Mouse (Mus musculus) heart, adult 11 months (tissue): ENCODE measurements around the gene Mtfr1l.
"Not testable (repeated sequence)": the region's sequence is repeated elsewhere in the genome, so short reads cannot be mapped to it uniquely, and the experiment has no call there.

Experiments
- DNase-seq: peaks from one replicate; pipeline ENCODE4 v3.0.0; 2022

Gene Mtfr1l

DNA sequence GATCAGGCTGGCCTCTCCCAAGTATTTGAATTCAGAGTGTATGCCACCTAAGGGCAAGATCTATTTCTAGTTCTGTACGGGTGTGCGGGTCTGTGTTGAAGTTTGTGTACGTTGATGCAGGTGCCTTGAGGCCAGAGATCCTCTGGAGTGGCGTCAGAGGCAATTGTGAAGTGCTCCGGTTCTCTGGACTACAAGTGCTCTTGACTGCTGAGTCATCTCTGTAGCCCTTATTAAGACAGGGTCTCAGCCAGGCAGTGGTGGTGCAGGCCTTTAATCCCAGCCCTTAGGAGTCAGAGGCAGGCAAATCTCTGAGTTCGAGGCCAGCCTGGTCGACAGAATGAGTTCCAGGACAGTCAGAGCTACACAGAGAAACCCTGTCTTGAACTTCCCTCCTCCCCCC lies 19.6 kb downstream of the Mtfr1l start:
- no peak for DNase-seq

DNA sequence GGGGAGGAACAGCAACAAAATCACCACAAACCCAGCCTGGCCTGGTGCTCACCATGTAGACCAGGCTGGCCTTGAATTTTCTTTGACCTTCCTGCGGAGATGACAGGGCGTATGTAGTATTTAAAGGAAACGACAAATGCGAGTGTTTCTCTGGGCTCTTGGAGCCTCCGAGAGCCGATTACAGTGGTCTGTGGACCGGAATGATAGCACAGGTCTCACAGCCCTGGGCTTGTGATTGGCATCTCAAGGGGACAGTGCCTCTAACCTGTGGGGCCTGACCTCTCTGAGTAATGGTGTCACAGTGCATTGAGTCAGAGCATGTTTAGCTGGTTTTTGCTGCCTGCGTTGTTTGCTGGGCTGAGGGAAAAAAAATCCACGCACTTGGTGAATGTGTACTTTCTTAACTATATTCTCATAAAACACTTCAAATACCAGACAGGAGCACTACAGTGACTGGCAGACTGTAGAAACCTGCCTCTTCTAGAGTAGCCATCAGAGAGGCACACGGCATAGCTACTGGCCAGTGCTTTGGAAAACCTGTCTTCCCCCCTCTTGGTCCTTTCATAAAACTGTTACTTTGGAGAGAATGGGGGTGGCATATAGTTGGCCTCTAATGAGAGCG lies 20.8 kb downstream of the Mtfr1l start:
- DNase-seq, result no peak

DNA sequence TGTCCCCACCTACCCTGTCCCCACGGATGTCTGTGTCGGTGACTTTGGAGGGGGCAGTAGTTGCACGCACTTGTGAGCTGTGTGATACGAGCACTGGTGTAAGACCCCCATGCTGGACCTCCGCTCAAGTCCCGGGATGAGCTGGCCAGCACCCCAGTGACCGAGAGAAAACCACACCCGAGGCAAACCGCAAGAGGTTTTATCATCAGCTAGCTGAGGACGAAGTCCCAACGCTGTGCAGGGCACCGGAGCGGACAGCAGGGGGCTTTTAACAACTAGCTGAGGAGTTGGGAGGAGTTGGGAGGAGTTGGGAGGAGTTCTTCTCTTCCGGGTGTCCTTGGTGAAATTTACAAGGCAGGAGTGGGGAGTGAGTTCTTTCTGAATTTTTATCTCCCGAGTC lies 22.4 kb downstream of the Mtfr1l start:
- DNase-seq, result peak; percentile 96

DNA sequence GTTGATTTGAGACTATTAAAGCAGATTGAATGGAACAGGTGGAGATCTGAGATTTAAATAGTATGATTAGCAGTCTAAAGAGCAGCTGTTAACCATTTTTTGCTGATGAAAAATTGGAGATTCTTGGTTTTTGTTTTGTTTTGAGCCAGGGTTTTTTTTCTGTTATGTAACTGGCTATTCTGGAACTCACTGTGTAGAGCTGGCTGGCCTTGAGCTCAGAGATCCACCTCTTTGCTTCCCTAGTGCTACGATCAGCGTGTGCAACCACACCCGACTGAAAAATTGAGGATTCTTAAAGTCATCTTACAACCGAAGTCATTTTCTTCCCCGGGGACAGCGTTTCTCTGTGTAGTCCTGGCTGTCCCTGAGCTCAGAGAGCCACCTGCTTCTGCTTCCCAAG lies 23.5 kb downstream of the Mtfr1l start:
- DNase-seq, result no peak

DNA sequence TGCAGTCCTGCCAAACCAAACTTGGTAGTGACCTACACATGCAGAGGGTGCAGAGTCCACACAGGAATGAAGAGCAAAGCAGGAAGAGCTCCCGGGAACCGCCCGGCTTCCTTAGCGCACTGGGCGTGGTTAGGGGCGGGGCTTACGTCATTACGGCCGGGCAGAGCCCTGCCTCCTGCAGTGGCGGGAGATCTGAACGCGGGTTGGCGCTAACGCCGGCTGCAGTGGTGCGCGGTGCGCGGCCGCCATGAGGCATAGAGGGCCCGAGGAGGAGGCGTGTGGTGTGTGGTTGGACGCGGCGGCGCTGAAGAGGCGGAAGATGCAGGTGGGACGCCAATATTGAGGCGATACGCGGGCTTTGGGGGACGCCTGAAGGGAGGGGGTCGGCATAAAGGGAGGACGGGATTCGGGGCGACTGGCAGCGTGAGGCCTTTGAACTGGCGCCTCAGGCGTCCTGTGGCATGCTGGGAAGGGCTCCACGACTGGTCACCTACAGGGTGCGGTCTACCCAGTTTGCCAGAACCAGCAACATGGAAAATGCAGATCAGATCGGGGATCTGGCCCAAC lies 24.3 kb downstream of the Mtfr1l start, which contains the start of gene Aunip:
Gene Aunip, plus strand, starts transcription at position 155 of the 567 bp plus-strand sequence.
- DNase-seq, result peak; percentile 98

DNA sequence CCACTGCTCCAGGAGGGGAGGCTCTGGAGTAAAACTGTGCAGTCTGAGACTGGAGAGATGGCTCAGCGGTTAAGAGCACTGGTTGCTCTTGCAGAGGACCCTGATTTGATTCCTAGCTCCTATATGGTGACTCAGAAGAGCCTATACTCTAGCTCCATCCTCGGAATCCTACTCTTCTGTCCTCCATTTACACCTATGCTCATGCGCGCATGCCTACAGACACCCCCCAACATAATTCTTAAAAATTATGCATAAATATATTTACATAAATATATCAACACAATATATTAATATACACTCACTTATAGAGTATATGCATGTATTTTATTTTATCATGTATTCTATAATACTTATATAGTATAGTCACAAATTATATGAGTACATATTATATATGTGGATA lies 24.8 kb downstream of the Mtfr1l start:
- DNase-seq, result no peak

DNA sequence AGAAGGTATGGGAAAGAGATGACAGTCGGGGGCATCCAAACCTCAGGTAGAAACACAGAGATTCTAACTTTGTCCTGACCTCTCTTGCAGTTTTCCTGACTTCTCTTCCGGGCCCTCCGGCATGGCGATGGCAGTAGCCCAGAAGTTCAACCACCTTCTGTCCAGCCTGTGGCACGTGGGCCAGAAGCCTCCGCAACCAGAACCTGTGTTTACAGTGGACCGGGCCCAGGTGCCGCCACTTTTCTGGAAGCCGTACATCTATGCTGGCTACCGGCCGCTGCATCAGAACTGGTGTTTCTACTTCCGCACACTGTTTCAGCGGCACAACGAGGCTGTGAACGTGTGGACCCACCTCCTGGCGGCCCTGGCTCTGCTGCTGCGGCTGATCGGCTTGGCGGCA lies 28.5 kb downstream of the Mtfr1l start:
- DNase-seq, result peak; percentile 88

DNA sequence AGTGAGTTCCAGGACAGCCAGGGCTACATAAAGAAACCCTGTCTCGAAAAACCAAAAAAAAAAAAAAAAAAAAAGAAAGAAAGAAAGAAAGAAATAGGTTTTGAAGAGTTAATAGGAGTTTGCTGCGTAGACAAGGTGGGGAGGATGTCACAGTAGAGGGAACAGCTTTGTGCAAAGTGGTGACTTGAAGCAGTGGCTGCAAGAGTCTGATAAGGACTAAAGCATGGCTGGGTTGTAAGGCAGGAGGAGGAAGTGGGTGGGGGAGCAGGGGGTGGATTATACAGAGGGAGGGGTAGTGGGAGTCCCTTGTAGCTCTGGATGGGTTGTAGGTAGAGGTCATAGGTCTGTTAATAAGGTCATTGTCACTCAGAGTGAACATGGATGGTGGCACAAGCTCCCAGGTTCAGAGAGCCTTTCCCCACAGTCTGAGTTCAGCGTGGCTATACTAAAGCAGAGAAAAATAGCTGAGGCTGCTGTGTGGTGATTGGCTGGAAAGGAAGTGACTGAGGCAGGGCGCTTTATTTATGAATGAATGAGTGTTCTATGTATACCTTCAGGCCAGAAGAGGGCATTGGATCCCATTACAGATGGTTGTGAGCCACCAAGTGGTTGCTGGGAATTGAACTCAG lies 29.1 kb downstream of the Mtfr1l start:
- DNase-seq, result peak; percentile 74

DNA sequence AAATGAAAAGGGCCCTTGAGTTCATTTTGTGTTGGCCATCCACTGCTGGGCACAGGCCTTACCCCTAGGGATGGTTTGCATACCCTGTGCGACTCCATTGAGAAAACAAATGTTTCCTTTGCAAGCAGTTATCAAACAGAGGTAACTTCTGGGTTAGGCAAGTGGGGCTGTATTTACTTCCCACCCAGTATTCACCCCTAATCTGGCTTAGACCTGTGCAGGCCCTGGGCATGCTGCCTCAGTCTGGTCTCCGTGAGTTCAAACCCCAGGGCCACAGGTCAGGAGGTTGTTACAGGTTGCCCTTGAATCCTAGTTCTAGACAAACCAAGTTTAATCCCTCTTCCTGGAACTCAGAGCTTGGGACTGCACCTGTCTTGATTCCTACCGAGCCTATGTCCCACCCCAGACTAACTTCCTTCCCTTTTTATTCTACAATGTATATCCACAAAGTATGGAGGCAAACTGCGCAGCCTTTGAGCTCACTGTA lies 29.8 kb downstream of the Mtfr1l start:
- no peak for DNase-seq

DNA sequence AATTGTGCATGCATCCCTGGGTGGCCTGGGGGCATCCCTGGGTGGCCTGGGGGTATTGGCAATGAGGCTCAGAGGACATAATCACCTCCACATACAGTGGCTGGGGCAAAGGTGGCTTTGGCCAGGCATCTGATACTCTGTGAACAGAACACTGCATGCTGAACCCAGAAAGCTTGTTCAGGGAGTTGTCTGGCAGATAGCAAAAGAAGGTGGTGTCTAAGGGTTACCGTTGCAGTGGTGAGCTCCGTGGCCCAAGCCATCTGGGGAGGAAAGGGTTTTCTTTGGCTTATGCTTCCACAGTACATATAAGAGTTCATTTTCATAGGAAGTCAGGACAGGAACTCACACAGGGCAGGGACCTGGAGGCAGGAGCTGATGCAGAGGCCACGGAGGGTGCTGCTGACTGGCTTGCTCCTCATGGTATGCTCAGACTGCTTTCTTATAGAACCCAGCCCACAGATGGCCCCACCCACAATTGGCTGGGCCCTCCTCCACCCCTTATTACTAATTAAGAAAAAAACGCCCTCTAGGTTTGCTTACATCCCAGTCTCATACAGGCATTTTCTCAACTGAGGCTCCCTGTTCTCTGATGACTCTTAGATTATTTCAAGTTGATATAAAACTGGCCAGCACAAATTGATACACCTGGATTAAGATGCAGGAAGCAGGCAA lies 31.4 kb downstream of the Mtfr1l start:
- DNase-seq, result no peak

DNA sequence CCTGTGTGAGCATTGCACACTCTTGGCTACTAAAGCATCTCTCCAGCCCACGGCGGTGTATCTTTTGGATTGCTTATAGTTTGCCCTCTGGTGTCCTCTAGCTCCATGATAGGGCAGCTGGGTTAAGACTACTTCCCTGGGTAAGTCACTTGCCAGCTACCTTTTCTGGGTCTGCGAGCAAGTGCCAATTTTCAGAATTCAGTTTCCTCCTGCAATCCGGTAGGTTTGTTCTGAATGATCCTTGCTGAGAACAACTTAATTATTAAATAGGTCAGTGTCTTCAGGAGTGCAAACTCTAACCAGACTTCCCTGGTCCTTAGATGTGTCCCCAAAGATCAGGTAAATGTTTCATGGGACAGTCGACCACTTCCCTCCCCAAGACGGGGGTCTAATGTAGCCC lies 34.1 kb downstream of the Mtfr1l start:
- DNase-seq, result no peak

DNA sequence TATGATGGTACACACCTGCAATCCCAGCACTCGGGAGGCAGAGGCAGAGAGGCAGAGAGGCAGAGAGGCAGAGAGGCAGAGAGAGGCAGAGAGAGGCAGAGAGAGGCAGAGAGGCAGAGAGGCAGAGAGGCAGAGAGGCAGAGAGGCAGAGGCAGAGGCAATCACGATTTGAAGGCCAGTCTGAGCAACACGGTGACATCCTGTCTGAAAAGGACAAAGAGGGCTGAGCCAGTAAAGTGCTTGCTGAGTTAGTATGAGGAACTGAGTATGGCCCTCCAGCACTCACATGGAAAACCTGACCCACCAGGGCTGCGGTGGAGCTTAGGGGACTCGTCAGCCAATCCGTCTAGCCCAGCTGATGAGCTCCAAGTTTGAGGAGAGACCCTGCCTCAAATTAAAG lies 36.2 kb downstream of the Mtfr1l start:
- not testable (repeated sequence) for DNase-seq

DNA sequence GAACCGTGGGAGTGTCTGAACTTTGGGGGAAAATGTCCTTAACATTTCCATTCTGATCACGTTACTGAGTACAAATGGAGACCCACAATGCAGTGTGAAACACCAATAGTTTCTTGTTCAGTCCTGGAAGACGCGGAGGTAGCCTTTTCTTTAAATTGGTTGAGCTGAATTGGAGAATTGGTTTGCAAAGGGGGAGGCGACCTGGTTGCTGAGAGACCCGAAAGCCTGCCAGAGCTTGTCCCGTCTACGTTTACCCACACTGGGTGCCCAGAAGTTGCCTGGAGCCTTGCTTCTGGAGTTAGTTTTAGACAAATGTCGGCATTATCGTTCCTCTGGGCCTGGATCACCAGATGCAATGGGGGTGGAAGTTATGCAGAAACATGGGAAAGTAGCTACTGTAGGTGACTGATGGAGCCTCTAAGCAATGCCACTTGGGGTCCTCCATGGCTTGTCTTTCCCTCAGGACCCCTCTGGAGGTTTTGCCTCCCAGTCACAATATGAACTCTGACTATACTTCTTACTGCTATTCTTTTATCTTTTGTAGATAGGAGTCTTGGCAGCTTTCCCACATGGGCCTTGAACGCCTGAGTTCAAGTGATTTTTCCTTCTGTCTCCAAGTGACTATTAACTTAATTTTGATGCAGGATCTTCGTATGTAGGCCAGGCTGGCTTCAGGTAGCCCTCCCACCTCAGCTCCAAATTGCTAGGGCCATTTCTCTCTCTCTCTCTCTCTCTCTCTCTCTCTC lies 37.0 kb downstream of the Mtfr1l start:
- no peak for DNase-seq

DNA sequence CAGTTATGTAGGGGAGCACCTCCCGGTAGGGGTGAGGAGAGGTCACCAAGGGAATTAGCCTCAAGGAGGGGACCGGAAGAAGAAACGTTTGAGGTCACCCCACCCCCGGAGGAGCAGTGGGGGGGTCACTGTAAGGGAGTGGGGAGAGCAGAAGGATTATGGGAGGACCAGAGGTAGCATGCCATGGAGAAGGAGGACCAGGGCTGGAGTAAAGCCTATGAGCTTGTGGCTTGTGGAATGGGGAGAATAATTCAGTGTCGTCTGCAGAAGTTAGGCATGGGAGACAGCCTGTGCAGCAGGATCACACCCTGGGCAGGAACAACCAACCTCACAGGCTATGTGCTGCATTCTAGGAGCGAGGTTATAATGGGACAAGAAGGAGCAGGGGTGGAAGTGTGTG lies 38.0 kb downstream of the Mtfr1l start:
- no peak for DNase-seq

DNA sequence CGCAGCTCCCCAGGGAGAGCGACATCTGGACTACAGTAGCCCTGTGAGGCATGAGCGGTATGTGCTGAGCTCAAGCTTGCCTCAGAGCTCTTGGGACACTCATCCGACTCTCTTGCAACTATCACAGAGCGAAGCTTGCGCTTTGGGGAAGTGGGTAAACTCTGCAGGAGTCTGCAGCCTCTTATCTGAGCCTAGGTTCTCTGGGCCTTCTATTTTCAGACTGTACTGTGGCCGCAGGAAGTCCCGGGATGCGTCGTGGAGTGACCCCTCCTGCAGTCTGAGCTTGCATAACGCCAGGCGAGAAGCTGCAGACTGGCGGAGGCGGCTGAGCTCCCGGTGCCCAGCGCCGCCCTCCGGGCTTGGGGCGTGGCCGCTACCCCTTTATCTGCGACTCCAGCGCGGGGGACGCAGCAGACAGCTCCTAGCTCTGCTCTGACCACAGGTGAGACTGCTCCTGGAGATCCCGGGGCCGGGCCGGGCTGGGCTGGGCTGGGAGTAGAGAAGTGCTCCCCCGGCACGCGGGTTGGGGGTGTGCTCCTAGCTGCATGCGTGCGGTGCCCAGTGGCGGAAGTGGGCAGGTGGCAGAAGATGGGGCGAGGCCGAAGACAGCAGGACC lies 38.5 kb downstream of the Mtfr1l start, which contains the start of gene Paqr7:
Gene Paqr7, plus strand, starts transcription at position 103 of the 616 bp plus-strand sequence.
- peak; percentile 99 for DNase-seq

DNA sequence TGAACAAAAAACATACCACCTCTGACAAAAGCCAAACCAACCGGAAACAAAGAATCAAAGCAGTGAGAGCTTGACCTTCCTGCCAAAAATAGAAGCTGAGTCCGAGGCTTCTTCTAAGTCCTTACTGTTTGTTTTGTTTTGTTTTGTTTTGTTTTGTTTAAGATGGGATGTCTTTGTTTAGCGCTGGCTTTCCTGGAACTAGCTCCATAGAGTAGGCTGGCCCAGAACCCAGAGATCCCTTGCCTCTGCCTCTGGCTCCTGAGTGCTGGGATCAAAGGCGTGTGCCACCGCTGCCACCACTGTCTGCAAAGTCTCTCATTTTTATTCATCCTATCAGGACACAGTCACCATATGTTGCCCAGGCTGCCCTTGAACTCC lies 39.7 kb downstream of the Mtfr1l start:
- no peak for DNase-seq

DNA sequence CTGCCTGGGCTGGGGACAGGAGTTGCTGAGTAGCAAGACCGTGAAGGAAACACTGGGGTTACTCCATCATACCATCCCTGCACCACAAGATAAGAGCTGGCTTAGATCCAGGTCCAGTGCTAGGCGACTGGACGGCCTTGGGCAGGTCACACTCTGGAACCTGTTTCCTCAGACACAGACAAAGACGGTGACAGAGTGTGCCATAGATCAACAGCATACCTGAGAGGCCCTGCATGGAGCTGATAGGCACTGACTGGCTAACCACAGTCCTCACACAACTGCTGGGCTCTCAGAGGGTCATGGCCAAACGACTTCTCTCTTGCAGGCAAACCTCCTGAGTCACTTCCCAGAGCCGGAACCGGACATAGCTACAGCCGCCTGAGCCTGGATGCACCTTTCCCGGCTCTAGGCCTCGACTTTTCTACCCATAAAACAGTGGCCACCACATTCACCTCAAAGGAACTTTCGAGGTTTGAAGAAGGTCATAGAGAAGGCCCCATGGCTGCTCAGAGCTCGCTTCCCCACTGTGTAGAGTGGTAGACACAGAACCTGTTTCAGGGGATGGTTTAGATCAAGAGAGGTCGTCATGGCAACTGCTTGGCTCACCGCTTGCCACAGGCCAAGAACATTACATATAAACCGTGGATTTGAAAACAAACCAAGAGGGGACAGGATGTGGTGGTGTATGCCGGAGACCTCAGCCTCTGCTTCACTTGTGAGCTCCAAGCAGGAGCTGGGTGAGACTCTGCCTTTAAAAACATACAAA lies 40.2 kb downstream of the Mtfr1l start:
- DNase-seq, result peak; percentile 94

DNA sequence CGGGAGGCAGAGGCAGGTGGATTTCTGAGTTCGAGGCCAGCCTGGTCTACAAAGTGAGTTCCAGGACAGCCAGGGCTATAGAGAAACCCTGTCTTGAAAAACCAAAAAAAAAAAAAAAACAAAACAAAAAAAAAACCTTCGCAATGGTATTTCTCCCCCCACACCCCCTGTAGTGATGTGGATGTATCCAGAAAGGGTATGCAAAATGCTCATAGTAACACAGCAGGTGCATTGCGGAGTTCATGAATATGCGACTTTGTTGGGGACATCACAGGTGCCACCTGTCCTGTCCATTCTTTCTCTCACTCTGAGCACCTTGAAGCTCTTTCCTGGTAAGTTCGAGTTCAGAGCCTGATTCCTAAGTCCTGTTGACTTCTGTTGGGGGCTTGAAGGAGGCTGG lies 41.0 kb downstream of the Mtfr1l start:
- DNase-seq, result not testable (repeated sequence)

DNA sequence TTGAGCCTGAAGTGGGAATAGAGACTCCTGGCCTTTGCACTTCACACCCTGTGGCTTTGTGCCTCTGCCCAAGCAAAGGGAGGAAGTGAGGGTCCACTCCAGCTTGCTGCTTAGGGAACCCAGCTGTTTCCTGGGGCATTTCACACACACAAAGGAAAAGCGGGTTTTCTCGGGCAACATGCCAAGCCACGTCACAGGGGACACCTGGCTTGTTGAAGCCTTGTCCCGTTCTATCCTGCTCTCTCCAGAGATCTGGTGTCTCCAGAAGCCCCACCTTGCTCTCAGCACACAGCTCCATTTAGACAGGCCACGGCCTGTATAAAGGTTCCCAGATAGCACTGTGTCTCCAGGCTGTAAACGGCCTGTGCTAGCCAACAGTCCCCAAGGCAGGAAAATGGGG lies 43.5 kb downstream of the Mtfr1l start:
- peak; percentile 91 for DNase-seq

DNA sequence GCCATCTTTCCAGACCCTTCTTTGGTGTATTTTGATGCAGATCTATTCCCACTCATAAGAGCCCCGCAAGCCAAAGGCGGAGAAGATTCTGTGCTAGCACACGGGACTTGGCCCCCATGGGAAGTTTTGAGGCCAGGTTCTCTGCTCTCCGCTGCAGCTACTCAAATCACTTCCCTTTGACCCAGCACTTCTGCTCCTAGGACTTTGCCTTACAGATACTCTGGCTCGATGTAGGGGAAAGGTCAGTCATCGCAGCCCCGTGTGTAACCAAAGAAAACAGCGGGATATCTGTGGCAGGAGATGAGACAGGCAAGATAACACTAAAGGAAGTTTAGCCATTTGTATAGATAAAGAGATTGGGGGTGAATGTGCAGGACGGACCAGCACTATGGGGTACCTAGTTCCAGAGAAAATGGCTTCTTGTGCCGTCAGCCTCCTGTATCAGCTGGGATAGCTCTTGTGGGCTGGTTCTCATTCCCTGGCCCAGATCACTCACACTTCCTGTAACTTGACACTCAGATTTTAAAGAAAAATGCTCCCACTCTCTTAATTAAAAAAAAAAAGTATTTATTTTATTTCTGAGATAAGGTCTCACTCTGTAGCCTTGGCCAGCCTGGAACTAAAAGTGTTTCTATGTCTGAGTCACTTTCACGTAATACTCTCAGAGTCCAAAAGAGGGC lies 45.1 kb downstream of the Mtfr1l start:
- DNase-seq, result no peak

DNA sequence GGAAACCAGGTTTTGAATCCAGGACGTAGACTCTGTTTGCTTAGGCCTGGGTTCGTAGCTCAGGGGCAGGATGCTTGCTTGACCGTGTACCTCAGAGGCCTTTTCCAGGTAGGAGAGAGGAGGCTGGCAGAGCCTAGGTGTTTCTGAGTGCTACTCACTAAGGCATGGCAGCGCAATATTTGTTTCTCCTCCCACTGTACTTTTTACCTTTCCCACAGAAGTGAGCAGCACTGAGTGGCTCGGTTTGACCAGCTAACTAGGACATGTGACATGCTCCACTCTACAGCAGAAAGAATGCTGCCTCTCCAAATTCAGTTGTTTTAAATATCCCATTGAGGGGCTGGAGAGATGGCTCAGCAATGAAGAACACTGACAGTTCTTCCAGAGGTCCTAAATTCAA lies 47.0 kb downstream of the Mtfr1l start:
- no peak for DNase-seq
